ENCODE assay signal across 8 mouse cellular contexts in the genomic region with DNA sequence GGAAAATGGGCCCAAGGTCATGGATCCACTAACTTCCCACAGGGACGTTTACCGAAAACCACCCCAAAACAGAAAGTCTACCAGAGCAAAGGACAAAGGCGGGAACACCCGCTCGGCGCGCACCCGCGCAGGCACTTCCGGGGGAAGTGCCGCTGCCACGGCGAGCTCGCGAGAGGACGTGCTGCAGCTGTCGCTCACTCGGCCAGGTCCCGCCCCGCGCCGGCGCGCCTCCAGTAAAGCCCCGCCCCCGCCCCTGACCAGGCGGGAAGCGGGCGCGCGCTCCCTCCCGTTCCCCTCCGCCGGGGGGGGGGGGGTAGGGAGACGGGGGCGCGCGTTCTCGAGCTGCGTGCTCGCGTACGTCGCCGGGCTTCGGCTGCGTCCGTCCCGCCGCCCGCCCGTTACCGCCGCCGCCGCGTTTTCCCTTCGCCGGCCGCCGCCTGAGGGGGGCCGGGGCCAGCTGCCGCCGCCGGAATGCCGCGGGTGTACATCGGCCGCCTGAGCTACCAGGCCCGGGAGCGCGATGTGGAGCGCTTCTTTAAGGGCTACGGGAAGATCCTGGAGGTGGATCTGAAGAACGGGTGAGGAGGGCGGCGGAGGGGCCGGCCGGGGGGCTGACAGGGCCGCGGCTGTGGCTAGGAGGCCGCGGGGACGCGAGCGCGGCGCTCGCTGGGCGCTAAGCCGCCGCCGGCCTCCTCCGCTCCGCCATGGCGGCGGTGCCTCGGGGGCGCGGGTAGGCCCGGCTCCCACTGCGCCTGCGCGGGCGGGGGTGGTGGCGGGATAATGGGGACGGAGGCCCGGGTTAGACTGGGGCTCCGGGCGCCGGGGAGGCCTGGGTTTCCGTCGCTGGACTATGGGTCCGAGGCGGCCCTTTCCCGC. TPM values are rescaled to one million over a fixed set of nuclear protein-coding genes. Genes with fewer than 3 reads are reported as not detected.
DNase-seq lines count a peak whose midpoint lies in the region; ATAC-seq lines count a peak whose summit lies in the region.

A gene (plus strand): TSS at position 325 of the 876 bp plus-strand sequence.

- peak within 1 kb of the TSS; percentile 100 for H3K9ac ChIP-seq in heart, embryonic 14.5 days (ENCODE audit: low read length)
- H3K9ac ChIP-seq in liver, embryonic 13.5 days, result peak within 1 kb of the TSS; percentile 100
- H3K9ac ChIP-seq in stomach, embryonic 16.5 days (ENCODE audit: low read length), result peak within 1 kb of the TSS; percentile 100

- peak within 1 kb of the TSS; percentile 98 for H3K4me3 ChIP-seq in brown adipose tissue, adult 24 weeks (ENCODE audit: insufficient read depth, low read depth, low read length)
- H3K4me3 ChIP-seq in heart, embryonic 14.5 days (ENCODE audit: control insufficient read depth in 1 of 2, insufficient read depth in 1 of 2, low read depth in 1 of 2, low read length in 2 of 2), result peak within 1 kb of the TSS; percentile 99 to 100
- peak within 1 kb of the TSS; percentile 100 for H3K4me3 ChIP-seq in liver, embryonic 13.5 days (replicated peaks)
- peak within 1 kb of the TSS; percentile 99 for H3K4me3 ChIP-seq in stomach, embryonic 16.5 days (replicated peaks; ENCODE audit: low read length)

- peak; percentile 92 for ATAC-seq in heart, embryonic 14.5 days (ENCODE audit: insufficient number of reproducible peaks, insufficient read depth, low FRiP score, low read depth)
- peak; percentile 90 for ATAC-seq in liver, embryonic 13.5 days (ENCODE audit: low read depth)
- ATAC-seq in stomach, embryonic 16.5 days (ENCODE audit: insufficient read depth, low FRiP score), result peak; percentile 96

- WGBS in heart, embryonic 14.5 days, result 1% methylated on average over 98 of the region's 116 CpGs
- under 1% methylated on average over 97 of the region's 116 CpGs for WGBS in liver, embryonic 13.5 days (ENCODE audit: insufficient replicate concordance)
- under 1% methylated on average over 99 of the region's 116 CpGs for WGBS in stomach, embryonic 16.5 days

- peak within 1 kb of the TSS; percentile 97 for H3K27ac ChIP-seq in brown adipose tissue, adult 24 weeks (replicated peaks; ENCODE audit: low read depth, low read length)
- H3K27ac ChIP-seq in heart, embryonic 14.5 days (replicated peaks in 1 of 2; ENCODE audit: control insufficient read depth in 1 of 2, insufficient read depth in 1 of 2, low read depth in 2 of 2, low read length in 2 of 2), result peak within 1 kb of the TSS; percentile 99 to 100
- H3K27ac ChIP-seq in liver, embryonic 13.5 days, result peak within 1 kb of the TSS; percentile 98
- H3K27ac ChIP-seq in stomach, embryonic 16.5 days (ENCODE audit: low read length), result peak within 1 kb of the TSS; percentile 100

- H3K4me2 ChIP-seq in heart, embryonic 14.5 days (ENCODE audit: low read length), result peak within 1 kb of the TSS; percentile 96
- H3K4me2 ChIP-seq in liver, embryonic 13.5 days, result peak within 1 kb of the TSS; percentile 83
- H3K4me2 ChIP-seq in stomach, embryonic 16.5 days (ENCODE audit: low read depth, low read length), result peak within 1 kb of the TSS; percentile 92

- no peaks in the 10 kb centered on the region for H3K36me3 ChIP-seq in heart, embryonic 14.5 days (ENCODE audit: control insufficient read depth, insufficient read depth, low read length)
- H3K36me3 ChIP-seq in liver, embryonic 13.5 days, result peaks cover 9% of the 10 kb centered on the region; the same call in 1 of the 2 replicates
- H3K36me3 ChIP-seq in stomach, embryonic 16.5 days (ENCODE audit: control insufficient read depth, insufficient read depth, low read length), result no peaks in the 10 kb centered on the region; the same call in 1 of the 2 replicates

- no peaks in the 10 kb centered on the region for H3K27me3 ChIP-seq in heart, embryonic 14.5 days (ENCODE audit: control insufficient read depth, insufficient read depth, low read length)
- no peaks in the 10 kb centered on the region for H3K27me3 ChIP-seq in liver, embryonic 13.5 days
- H3K27me3 ChIP-seq in stomach, embryonic 16.5 days (ENCODE audit: control insufficient read depth, insufficient read depth, low read length), result no peaks in the 10 kb centered on the region

- DNase-seq in CD4-positive, CD25-positive, alpha-beta regulatory T cell, adult 2 months (ENCODE audit: low read depth, low spot score), result peak; percentile 98
- DNase-seq in fibroblast of lung, adult 2 months (ENCODE audit: low read depth), result peak; percentile 71
- DNase-seq in kidney, postnatal 14 days, result peak; percentile 98
- peak; percentile 87 for DNase-seq in liver, embryonic 13.5 days
- DNase-seq in neural tube, embryonic 10.5 days (ENCODE audit: extremely low spot score, low spot score), result peak; percentile 97

- H3K9me3 ChIP-seq in heart, embryonic 14.5 days (ENCODE audit: control insufficient read depth, low read length), result no peaks in the 10 kb centered on the region
- H3K9me3 ChIP-seq in liver, embryonic 13.5 days (replicated peaks), result no peaks in the 10 kb centered on the region
- H3K9me3 ChIP-seq in stomach, embryonic 16.5 days (replicated peaks; ENCODE audit: control insufficient read depth, low read length), result no peaks in the 10 kb centered on the region

- peaks cover 19% of the 10 kb centered on the region for H3K4me1 ChIP-seq in brown adipose tissue, adult 24 weeks (ENCODE audit: control insufficient read depth, insufficient read depth, insufficient read length, low read length)
- H3K4me1 ChIP-seq in heart, embryonic 14.5 days (ENCODE audit: control insufficient read depth in 2 of 2, insufficient read depth in 2 of 2, low read length in 2 of 2), result peaks cover 5 to 40% of the 10 kb centered on the region in 2 experiments
- H3K4me1 ChIP-seq in liver, embryonic 13.5 days (replicated peaks), result peaks cover 67% of the 10 kb centered on the region
- H3K4me1 ChIP-seq in stomach, embryonic 16.5 days (ENCODE audit: control insufficient read depth, insufficient read depth, low read length), result peaks cover 41% of the 10 kb centered on the region

RNA-seq across cellular contexts. Expression of the gene that starts here (rescaled TPM):
- polyA plus RNA-seq in brown adipose tissue, adult 24 weeks (2012; ENCODE audit: insufficient read depth, insufficient read length, missing spikeins), result 16.7 and 26.2 TPM in 2 replicates
- polyA plus RNA-seq in heart, embryonic 14.5 days (2014; fragmentation: Nextera tagmentation; extraction: Ambion mirVana), result 63.6 and 69.1 TPM in 2 replicates
- 69.1 and 75.4 TPM in 2 replicates for polyA plus RNA-seq in liver, embryonic 13.5 days (2015; fragmentation: Nextera tagmentation; extraction: Ambion mirVana)
- 74.4 and 81.2 TPM in 2 replicates for polyA plus RNA-seq in stomach, embryonic 16.5 days (2015; fragmentation: Nextera tagmentation; extraction: Ambion mirVana)

Comparison
In these comparisons a context has a peak if more than half of its experiments do, and no peak if none do; other contexts are left out.
1. Peak in every context shown above with its lines: DNase-seq, ATAC-seq, H3K4me3 ChIP-seq and H3K27ac ChIP-seq.